Mouse (Mus musculus): Measurements from ENCODE around the gene Gp9. TPM values are rescaled to one million over a fixed set of nuclear protein-coding genes. Genes with fewer than 3 reads are reported as not detected.

Gene Gp9
- total RNA-seq, 2 experiments from 2014 or later = 0.98 to 1.2 TPM

DNA sequence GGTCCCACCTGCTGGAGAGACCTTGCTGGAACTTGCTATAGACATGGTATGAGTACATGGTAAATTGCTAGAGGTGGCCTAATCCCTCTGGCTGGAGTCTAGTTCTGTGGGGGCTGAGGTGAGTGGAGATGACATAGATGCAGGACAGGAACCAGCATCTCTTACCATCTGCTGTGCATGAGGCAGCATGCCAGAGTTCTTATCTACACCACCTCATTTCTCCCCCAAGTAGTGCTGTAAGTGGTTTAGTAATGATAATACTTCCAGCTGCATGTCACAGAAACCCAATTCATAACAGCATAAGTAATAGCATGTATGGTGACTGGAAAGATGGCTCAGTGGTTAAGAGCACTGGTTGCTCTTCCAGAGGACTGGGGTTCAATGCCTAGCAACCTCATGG lies 37.4 kb upstream of the Gp9 start:
- no peak for TF ChIP-seq CTCF (conservative IDR thresholded peaks at IDR 0.05)
- no peak overlapping the region for H3K4me3 ChIP-seq
- DNase-seq (ENCODE audit: low spot score in 2 of 2) = no peak
- H3K27ac ChIP-seq = no peak overlapping the region

DNA sequence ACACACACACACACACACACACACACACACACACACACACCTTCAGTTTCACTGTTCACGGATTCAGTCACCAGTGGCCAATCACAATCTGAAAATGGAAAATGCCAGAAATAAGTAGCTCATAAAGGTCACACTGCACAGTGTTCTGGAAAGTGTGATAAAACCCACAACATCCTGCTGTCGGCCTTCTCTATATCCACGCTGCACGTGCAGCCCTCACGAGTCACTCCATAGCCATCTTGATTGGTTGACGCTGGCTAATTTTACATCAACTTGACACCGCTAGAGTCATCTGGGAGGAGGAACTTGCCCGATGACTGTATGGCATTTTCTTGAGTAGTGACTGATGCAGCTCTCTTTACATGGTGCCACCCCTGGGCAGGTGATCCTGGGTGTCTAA lies 35.9 kb upstream of the Gp9 start:
- no peak overlapping the region for H3K4me3 ChIP-seq
- TF ChIP-seq CTCF (conservative IDR thresholded peaks at IDR 0.05) = no peak
- DNase-seq (ENCODE audit: low spot score in 2 of 2) = no peak
- no peak overlapping the region for H3K27ac ChIP-seq

DNA sequence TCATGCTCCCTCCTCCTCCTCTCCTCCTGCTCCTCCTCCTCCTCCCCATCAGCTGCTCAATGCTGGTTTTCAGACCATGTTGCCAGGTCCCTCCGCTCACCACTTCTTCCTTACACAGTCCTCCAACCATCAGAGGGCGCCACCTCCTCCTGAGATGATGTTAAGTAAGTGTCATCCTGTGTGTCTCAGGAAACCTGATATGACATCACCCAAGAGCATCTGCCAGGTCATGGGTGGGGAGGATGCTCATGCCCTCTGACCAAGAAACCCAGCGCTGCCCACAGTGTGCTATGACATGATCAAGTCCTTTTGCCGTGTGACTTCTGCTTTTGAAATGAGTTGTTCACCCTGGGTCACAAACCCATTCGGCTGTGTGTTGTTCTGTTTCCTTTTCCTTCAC lies 35.1 kb upstream of the Gp9 start:
- no peak overlapping the region for H3K4me3 ChIP-seq
- no peak overlapping the region for H3K27ac ChIP-seq
- peak in 1 of 2 experiments; percentile 23 for DNase-seq (ENCODE audit: low spot score in 2 of 2)
- TF ChIP-seq CTCF (conservative IDR thresholded peaks at IDR 0.05) = peak; percentile 54

DNA sequence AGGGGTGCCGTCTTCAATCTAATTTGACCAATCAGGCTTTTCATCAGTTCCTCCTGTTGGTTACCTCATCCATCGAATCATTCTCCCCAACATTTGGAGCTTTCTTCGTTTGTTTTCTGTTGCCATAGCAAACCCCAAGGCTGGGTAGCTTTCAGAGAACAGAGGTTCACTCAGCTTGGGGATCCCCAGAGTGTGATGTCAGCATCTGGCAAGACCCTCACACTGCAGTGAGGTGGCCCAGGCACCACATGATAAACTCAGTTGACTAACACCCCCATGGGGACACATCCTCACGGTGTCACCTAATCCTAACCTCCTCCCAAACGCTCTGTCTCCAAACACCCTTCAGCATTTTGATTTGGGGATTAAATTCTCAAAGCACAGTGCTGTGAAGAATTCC lies 34.6 kb upstream of the Gp9 start:
- no peak for DNase-seq (ENCODE audit: low spot score in 2 of 2)
- TF ChIP-seq CTCF (conservative IDR thresholded peaks at IDR 0.05) = no peak
- Histone ChIP-seq H3K4me3 (no peak overlapping the region), H3K27ac (no peak overlapping the region)

DNA sequence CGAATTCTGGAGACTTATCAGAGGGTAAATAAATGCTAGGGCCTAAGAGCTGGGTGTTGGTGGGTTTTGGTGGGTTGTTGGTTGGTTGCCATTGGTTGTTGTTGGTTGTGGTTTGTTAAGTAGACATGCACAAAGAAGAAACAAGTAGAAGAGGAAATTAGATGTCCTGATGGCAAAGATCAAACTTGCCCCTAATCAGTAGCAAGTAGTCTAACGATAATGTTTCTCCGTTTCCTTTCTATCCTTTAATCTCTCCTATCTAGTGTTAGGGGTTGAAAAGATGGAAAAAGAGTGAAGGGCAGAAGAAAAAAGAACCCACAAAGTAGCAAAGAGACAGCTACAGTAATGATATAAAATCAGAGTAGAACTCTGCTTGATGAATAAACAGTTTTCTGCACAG lies 33.2 kb upstream of the Gp9 start:
- DNase-seq (ENCODE audit: low spot score in 2 of 2) = no peak
- H3K27ac ChIP-seq = no peak overlapping the region
- no peak overlapping the region for H3K4me3 ChIP-seq
- no peak for TF ChIP-seq CTCF (conservative IDR thresholded peaks at IDR 0.05)

DNA sequence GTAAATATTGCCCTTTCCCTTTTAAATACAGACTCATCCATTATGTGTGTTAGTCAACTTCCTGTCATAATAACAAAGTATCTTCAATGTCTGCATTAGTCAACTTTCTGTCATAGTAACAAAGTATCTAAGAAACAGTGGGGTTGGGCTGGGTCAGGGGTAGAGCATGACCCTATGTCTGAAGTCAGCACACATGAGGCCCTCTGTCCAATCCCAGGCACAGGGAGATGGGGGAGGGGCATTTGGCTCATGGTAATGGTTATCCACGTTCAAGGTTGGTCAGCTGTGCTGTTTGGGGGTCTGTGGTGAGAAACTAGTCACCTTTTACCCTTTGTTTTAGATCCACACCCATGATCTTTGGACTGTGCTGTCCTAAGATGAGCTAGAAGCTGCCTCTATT lies 32.6 kb upstream of the Gp9 start:
- DNase-seq (ENCODE audit: low spot score in 2 of 2) = no peak
- H3K27ac ChIP-seq = no peak overlapping the region

DNA sequence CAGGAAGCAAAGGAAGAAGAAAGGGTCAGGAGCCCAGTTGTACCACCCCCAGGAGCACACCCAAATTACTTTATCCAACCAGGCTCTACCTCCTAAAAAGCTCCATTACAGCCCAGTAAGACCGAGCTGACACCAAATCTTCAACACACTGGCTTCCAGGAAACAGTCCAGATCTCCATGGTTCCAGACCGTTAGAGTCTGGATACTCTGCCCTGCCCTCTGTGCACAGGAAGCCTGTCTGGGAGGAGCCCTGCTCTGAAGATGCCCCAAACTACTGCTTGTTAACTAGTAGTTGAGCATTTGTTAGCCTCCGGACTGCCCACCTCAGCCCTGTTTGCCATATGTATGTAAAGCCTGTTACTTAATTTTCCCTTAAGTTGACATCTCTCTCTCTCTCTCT lies 31.8 kb upstream of the Gp9 start:
- Histone ChIP-seq H3K4me3 (no peak overlapping the region), H3K27ac (no peak overlapping the region)
- TF ChIP-seq CTCF (conservative IDR thresholded peaks at IDR 0.05) = no peak
- no peak for DNase-seq (ENCODE audit: low spot score in 2 of 2)

More for the DNA sequence above, 32.6 kb upstream of the Gp9 start:
- H3K4me3 ChIP-seq = no peak overlapping the region
- TF ChIP-seq CTCF (conservative IDR thresholded peaks at IDR 0.05) = no peak

DNA sequence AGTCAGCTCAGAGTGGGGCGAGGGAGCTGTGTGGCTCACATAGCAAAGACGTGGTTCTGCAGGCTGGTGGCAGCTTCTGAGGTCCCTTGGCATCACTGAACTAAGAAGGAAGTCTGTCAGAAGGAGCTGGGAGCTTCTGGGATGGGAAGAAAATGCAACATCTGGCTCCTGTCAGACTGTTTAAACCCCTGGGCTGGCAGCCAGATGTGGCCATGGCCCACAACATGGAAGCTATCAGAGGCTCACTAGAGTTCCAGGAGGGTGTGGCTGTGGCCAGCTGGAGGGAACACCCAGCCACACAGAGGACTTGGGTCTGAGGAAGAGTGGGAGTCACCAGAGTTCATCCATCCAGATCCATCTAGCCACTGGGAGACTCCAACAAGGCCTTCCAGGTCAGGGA lies 31.0 kb upstream of the Gp9 start:
- no peak for DNase-seq (ENCODE audit: low spot score in 2 of 2)
- Histone ChIP-seq H3K27ac (no peak overlapping the region), H3K4me3 (no peak overlapping the region)
- no peak for TF ChIP-seq CTCF (conservative IDR thresholded peaks at IDR 0.05)

DNA sequence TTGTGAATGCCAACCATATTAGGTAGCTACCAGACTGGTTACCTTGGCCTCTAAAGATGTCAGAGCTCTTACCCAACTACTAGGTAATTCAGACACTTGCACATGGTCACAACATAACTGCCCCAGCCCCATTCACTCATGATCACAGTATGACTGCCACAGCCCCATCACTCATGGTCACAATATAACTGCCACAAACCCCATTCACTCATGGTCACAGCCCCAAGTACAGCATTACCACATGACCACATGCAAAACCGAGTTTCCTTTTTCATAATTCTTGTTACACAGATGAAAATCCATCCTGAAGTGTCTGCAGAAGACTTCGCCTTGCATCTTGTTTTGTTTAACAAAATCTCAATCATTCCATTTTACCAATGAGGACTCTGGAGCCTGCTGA lies 29.8 kb upstream of the Gp9 start:
- Histone ChIP-seq H3K27ac (no peak overlapping the region), H3K4me3 (no peak overlapping the region)
- no peak for TF ChIP-seq CTCF (conservative IDR thresholded peaks at IDR 0.05)
- no peak for DNase-seq (ENCODE audit: low spot score in 2 of 2)

DNA sequence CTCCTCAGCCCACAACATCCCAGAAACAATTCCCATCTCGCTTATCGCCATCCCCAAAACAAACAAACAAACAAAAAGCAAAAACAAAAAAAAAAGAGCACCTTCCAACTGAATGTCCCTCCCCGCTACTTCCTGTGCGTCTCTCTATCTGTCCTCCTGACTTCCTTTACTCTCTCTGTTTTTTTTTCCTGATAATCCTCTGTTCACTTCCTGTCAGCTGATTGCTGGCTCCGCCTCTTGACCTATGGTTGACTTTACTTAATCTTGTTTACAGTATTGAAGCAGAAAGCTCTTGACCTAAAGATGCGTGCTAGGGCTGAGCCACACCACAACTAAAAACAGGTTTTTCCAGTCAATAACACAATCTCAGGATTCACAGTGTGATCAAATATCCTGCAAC lies 29.3 kb upstream of the Gp9 start:
- TF ChIP-seq CTCF (conservative IDR thresholded peaks at IDR 0.05) = no peak
- Histone ChIP-seq H3K4me3 (no peak overlapping the region), H3K27ac (no peak overlapping the region)
- DNase-seq (ENCODE audit: low spot score in 2 of 2) = no peak

DNA sequence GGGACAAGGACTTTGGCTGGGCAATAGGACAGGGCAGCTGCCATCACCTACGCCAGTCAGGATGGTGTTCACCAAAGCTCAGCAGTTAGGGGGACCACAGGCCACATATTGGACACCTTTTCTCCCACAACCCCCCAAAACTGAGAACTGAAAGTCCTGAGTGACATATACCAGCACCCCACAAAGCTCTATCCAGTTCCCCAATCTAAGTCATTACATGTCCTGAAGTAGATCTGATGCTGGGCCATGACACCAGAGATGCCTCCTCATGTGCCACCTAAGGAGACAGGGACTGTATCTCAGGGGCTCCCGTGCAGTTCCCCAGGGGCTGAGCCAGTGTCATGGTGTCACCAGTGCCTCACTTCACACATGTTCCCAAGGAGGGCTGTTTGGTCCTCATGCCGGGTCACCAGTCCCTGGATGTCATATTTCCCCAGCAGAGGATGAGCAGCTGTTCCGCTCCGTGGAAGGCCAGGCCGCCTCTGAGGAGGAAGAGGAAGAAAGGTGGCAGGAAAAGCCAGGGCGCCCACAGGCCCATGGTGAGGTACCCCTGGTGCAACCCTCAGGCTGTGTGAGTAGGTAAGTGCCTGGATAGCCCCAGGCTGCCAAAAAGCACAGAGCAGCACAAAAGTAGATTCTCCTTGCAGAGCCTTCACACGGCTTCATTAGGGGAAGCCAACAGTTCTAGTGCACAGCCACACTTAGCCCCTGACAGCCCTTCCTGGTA lies 27.5 kb upstream of the Gp9 start:
- no peak for TF ChIP-seq CTCF (conservative IDR thresholded peaks at IDR 0.05)
- Histone ChIP-seq H3K4me3 (no peak overlapping the region), H3K27ac (no peak overlapping the region)
- no peak for DNase-seq (ENCODE audit: low spot score in 2 of 2)

DNA sequence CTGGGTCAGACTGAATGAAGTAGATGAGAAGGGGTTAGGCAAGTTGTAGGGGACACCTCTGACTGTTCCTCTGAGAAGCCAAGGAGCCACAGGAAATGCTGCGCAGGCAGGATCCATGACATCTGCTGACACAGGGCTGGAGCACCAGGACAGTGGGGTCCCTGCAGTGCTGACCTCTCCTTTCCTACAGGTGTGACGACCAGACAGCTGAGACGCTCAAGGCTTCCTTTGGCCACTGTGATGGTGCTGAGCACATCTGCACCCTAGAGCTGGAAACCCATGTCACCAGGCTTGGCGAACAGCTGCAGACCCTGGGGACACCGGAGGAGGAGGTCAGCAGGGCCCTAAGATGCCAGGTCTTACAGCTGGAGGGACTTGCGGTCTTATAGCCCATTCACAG lies 26.3 kb upstream of the Gp9 start:
- no peak for TF ChIP-seq CTCF (conservative IDR thresholded peaks at IDR 0.05)
- H3K27ac ChIP-seq = no peak overlapping the region
- no peak overlapping the region for H3K4me3 ChIP-seq
- no peak for DNase-seq (ENCODE audit: low spot score in 2 of 2)

DNA sequence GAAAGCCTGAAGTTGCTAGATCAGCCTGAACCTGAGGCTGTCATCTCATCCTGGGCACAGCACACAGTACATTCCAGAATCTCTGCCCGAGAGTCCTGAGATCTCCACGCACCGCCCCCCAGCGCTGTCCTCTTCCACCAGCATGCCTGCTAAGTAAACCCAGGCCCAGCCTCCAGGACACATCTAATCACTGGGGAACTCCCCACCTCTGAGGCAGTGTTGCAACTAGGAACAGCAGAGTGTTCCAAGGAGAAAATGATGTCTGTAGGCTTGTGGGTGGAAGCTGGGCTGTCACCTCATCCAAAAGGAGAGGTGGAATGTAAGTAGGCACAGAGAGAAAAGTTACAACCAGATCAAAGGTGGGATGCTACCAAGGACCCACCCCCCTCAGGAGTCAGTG lies 22.7 kb upstream of the Gp9 start:
- no peak for DNase-seq (ENCODE audit: low spot score in 2 of 2)
- no peak overlapping the region for H3K27ac ChIP-seq
- no peak overlapping the region for H3K4me3 ChIP-seq
- no peak for TF ChIP-seq CTCF (conservative IDR thresholded peaks at IDR 0.05)

DNA sequence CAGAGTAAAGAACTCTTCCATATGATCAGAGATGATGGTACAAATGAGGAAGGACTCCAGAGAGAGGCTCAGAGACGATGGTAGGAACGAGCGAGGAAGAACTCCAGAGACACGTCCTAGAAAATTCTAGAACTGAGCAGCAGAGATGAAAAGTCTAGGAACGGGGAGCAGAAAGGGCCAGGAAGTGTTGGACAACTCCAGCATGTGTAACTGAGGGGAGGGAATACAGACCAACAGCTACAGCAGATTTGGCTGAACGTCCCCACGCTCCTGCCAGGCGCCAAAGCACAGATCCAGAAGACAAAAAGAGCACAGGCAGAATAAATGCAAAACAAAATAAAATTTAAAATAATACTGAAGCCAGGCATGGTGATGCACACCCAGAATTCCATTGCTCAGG lies 21.0 kb upstream of the Gp9 start:
- H3K4me3 ChIP-seq = no peak overlapping the region
- no peak for DNase-seq (ENCODE audit: low spot score in 2 of 2)
- TF ChIP-seq CTCF (conservative IDR thresholded peaks at IDR 0.05) = no peak
- H3K27ac ChIP-seq = no peak overlapping the region

DNA sequence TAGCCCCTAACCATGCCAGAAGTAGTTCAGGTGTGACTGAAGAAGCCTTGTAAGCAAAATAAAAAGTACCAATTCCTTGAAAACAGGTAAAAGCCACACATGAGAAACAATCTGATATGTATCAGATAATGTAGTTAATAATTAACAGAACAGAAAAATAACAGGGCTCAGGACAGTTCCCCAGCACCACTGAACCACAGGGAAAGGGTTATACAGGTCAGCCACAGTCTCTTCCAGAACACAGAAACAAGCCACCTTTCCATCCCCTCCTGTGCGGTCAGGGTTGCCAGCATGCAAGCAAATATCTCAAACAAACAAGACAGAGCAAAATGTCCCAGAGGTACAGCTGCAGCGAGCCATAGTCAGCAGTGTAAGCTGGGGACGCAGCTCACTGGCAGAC lies 18.5 kb upstream of the Gp9 start:
- Histone ChIP-seq H3K4me3 (no peak overlapping the region), H3K27ac (no peak overlapping the region)
- TF ChIP-seq CTCF (conservative IDR thresholded peaks at IDR 0.05) = no peak
- DNase-seq (ENCODE audit: low spot score in 2 of 2) = no peak
